Mouse (Mus musculus): ENCODE data around the gene Haus3. TPM values are rescaled to one million over a fixed set of nuclear protein-coding genes. Genes with fewer than 3 reads are reported as not detected.
A peak's percentile ranks its signal among the peaks of the same experiment; 100 is the strongest.

Haus3 gene
- total RNA-seq, 4 experiments from 2014 or later = 6.0 to 11.1 (median 6.8) TPM

DNA sequence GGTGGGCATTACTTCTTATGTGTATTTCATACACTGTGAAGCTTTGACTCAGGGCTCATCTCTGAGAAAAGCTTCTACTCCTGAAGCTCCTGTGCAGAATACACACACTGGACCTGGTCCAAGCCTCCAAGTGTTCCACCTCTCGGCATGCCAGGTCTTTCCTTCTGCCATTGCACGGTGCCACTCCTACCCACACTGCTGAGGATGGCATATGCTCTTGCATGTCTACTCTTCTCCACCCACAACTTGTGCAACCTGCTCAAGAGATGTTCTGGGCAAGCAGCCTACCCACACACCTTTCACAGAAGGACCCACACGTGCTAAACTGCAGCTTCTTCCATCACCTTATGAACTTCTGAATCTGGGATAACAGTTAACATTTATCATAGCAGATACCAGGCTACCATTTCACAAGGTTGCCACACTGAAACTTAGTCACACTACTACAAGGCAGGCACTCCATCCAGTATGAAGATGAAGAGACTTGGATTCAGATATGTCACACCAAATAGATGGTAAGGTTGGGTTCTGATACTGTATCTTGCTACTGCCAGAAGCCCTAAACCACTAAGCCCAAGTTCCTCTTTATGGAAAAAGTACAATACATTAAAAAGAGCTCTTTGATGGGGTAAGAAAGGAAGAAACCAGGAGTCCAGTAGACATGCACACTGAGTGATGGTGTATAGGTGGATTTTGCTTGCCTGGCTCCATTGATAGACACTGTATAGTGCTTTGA is 50.0 kb downstream of the Haus3 start:
- peak; percentile 19 to 37 for DNase-seq (ENCODE audit: low spot score in 2 of 2)

- DNase-seq (ENCODE audit: low spot score in 2 of 2) = no peak
Measured at GRCm38 (mm10) chr5:34105681-34106080, 63.6 kb downstream of the Haus3 start.

Other genes with a start within 250 kb of the Haus3 start
- 10 to 100 TPM; 19.3 to 22.6 (median 20.8) TPM for gene Nelfa, start 233.1 kb downstream of the Haus3 start, total RNA-seq (2022)
- gene Gm1673, start 186.1 kb downstream of the Haus3 start, total RNA-seq (2022) = 10 to 100 TPM; 46.7 to 64.8 (median 54.9) TPM
- 100 to 1,000 TPM; 140 to 156 (median 148) TPM for gene Nat8l, start 173.5 kb downstream of the Haus3 start, total RNA-seq (2022)
- gene Poln, start 79 bp downstream of the Haus3 start, total RNA-seq (2022) = 1 to 10 TPM in 3 of 4 experiments, under 1 TPM in 1; 0.73 to 1.3 (median 1.1) TPM
- 10 to 100 TPM; 72.5 to 84.4 (median 76.7) TPM for gene Mxd4, start 18.2 kb upstream of the Haus3 start, total RNA-seq (2022)
- gene Zfyve28, start 118.9 kb upstream of the Haus3 start, total RNA-seq (2022) = 10 to 100 TPM; 32.5 to 37.0 (median 33.5) TPM
- gene Cfap99, start 119.1 kb upstream of the Haus3 start, total RNA-seq (2022) = under 1 TPM; 0.52 to 0.85 (median 0.74) TPM
- 10 to 100 TPM; 82.2 to 87.7 (median 84.1) TPM for gene Rnf4, start 166.8 kb upstream of the Haus3 start, total RNA-seq (2022)
- gene Fam193a, start 200.4 kb upstream of the Haus3 start, total RNA-seq (2022) = 10 to 100 TPM; 41.6 to 48.2 (median 45.0) TPM